Mouse (Mus musculus): ENCODE measurements around the gene B3galnt1. TPM values are rescaled to one million over a fixed set of nuclear protein-coding genes. Genes with fewer than 3 reads are reported as not detected.

B3galnt1 gene
- polyA plus RNA-seq, 1 experiment from 2014 or later: 127 TPM

DNA sequence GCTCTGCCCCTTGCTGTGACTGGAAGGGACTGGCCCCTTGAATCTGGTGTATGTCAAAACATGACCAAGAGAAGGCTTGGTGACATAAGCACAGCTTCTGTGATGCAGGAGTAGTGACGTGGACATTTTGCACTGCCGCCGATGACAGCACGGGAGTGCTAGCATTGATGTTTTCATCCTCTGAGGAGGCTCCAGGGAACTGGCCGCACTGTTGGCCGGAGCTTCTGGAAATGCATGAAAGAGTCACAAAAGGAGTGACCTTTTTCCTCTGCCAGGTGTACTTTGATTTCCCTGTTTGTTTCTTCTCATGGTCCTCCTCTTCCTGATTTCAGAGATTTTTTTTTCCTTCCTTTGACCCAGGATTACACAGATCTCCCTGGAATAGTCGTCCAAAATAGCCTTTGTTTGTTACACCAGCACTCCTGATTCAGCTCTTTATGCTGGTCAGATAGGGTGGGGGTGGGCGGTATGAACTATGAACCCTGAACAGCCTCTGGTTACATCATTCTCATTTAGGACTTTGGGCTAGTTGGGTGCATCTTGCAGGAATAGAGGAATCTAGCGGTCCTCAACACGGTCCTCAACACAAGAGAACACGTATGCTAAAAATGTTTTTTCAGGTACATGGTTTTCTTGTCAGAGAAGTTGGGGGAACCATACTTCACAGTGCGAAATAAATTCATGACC lies 42.5 kb downstream of the B3galnt1 start:
- WGBS: 74% methylated on average over 12 of the region's 12 CpGs
- ATAC-seq: no peak
- Histone ChIP-seq H3K9me3 (ENCODE audit: control insufficient read depth, low read length) (no peaks in the 10 kb centered on the region), H3K4me3 (ENCODE audit: low read length) (no peak overlapping the region), H3K36me3 (ENCODE audit: control insufficient read depth, insufficient read depth, low read length) (no peaks in the 10 kb centered on the region), H3K4me1 (ENCODE audit: control insufficient read depth, insufficient read depth, low read depth, low read length) (no peaks in the 10 kb centered on the region), H3K27ac (ENCODE audit: low read depth, low read length) (no peak overlapping the region), H3K27me3 (replicated peaks; ENCODE audit: control insufficient read depth, insufficient read depth, low read length) (no peaks in the 10 kb centered on the region), H3K4me2 (ENCODE audit: low read length) (no peak overlapping the region), H3K9ac (ENCODE audit: low read depth, low read length) (no peak overlapping the region)

GRCm38 (mm10) chr3:69555511-69555910 lies 43.2 kb downstream of the B3galnt1 start:
- 73% methylated on average over 6 of the region's 6 CpGs for WGBS
- ATAC-seq: 0 out of 2 replicates have a peak, but pooled peaks have one; percentile 38

GRCm38 (mm10) chr3:69549602-69550001 lies 49.2 kb downstream of the B3galnt1 start:
- 65% methylated on average over 4 of the region's 4 CpGs for WGBS
- H3K36me3 ChIP-seq (ENCODE audit: control insufficient read depth, insufficient read depth, low read length): no peaks in the 10 kb centered on the region
- no peaks in the 10 kb centered on the region for H3K9me3 ChIP-seq (ENCODE audit: control insufficient read depth, low read length)
- H3K4me2 ChIP-seq (ENCODE audit: low read length): no peak overlapping the region
- H3K4me3 ChIP-seq (ENCODE audit: low read length): no peak overlapping the region
- H3K4me1 ChIP-seq (ENCODE audit: control insufficient read depth, insufficient read depth, low read depth, low read length): peaks cover 4% of the 10 kb centered on the region; the same call in 1 of the 2 replicates
- no peaks in the 10 kb centered on the region for H3K27me3 ChIP-seq (replicated peaks; ENCODE audit: control insufficient read depth, insufficient read depth, low read length)
- H3K9ac ChIP-seq (ENCODE audit: low read depth, low read length): no peak overlapping the region
- ATAC-seq: no peak
- no peak overlapping the region for H3K27ac ChIP-seq (ENCODE audit: low read depth, low read length)

More at GRCm38 (mm10) chr3:69555511-69555910, 43.2 kb downstream of the B3galnt1 start:
- Histone ChIP-seq H3K36me3 (ENCODE audit: control insufficient read depth, insufficient read depth, low read length) (no peaks in the 10 kb centered on the region), H3K4me1 (ENCODE audit: control insufficient read depth, insufficient read depth, low read depth, low read length) (no peaks in the 10 kb centered on the region), H3K9ac (ENCODE audit: low read depth, low read length) (no peak overlapping the region), H3K4me2 (ENCODE audit: low read length) (no peak overlapping the region), H3K4me3 (ENCODE audit: low read length) (no peak overlapping the region), H3K27me3 (replicated peaks; ENCODE audit: control insufficient read depth, insufficient read depth, low read length) (no peaks in the 10 kb centered on the region), H3K9me3 (ENCODE audit: control insufficient read depth, low read length) (no peaks in the 10 kb centered on the region), H3K27ac (ENCODE audit: low read depth, low read length) (no peak overlapping the region)

DNA sequence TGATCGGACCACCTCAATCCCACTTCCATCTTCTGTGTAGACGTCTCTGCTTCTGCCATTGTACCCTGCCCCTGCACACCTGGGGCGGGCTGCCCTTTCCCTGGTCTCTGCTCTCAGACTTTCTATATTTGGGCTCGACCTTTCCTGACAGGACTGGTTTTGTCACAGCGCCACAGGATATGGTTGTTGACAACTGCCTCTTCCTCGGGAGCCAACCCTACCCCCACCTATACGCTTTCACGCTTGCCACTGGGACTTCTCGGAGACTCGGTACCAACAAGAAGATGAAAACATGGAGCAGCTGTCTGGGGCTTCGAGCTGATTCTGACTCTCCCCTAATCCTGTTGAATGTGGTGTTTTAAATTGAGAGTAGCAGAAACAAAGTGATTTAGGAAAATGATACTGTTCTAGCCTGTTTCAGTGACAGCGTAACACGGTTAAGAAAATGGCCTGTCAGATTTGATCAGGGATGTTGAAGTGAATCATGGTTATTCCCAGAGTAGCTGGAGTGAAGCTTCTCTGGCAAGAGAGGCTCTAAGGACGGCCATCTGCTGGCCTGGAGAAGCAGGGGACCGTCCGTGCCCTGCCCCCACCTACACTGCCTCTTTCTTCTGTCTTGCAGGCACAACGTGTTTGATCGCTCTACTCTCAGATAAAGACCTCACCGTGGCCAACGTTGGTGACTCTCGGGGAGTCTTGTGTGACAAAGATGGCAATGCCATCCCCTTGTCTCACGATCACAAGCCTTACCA lies 49.9 kb downstream of the B3galnt1 start:
- no peak overlapping the region for H3K4me2 ChIP-seq (ENCODE audit: low read length)
- H3K9ac ChIP-seq (ENCODE audit: low read depth, low read length): no peak overlapping the region
- no peaks in the 10 kb centered on the region for H3K36me3 ChIP-seq (ENCODE audit: control insufficient read depth, insufficient read depth, low read length)
- H3K4me1 ChIP-seq (ENCODE audit: control insufficient read depth, insufficient read depth, low read depth, low read length): peaks cover 4% of the 10 kb centered on the region; the same call in 1 of the 2 replicates
- H3K27ac ChIP-seq (ENCODE audit: low read depth, low read length): no peak overlapping the region
- no peak overlapping the region for H3K4me3 ChIP-seq (ENCODE audit: low read length)
- H3K9me3 ChIP-seq (ENCODE audit: control insufficient read depth, low read length): no peaks in the 10 kb centered on the region
- H3K27me3 ChIP-seq (replicated peaks; ENCODE audit: control insufficient read depth, insufficient read depth, low read length): no peaks in the 10 kb centered on the region
- peak; percentile 63 for ATAC-seq
- WGBS: 77% methylated on average over 22 of the region's 22 CpGs

DNA sequence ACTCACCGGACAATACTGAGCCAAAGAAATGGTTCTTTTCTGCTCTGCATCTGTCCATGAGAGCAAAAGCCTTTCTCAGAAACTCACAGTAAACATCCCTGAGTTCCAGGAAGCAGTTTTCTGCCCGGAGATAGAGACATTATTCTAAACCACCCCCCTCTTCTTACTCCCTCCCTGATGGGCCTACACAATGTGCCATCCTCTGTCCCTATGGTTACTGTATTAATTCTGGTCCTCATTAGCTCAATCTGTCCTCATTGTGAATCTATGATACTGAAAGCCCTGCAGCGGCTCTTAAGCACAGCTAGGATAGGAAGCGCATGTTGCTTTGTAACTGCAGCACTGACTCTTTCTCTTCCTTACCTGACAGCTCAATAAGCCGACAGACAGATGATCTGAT lies 53.7 kb downstream of the B3galnt1 start:
- H3K4me2 ChIP-seq (ENCODE audit: low read length): no peak overlapping the region
- no peak overlapping the region for H3K27ac ChIP-seq (ENCODE audit: low read depth, low read length)
- no peak overlapping the region for H3K4me3 ChIP-seq (ENCODE audit: low read length)
- H3K27me3 ChIP-seq (replicated peaks; ENCODE audit: control insufficient read depth, insufficient read depth, low read length): no peaks in the 10 kb centered on the region
- whole genome bisulfite sequencing: 44% methylated on average over 5 of the region's 5 CpGs
- no peaks in the 10 kb centered on the region for H3K36me3 ChIP-seq (ENCODE audit: control insufficient read depth, insufficient read depth, low read length)
- peaks cover 7% of the 10 kb centered on the region for H3K4me1 ChIP-seq (ENCODE audit: control insufficient read depth, insufficient read depth, low read depth, low read length)
- no peaks in the 10 kb centered on the region for H3K9me3 ChIP-seq (ENCODE audit: control insufficient read depth, low read length)
- no peak overlapping the region; the same call in 1 of the 2 replicates for H3K9ac ChIP-seq (ENCODE audit: low read depth, low read length)
- ATAC-seq: 0 out of 2 replicates have a peak, but pooled peaks have one; percentile 27

DNA sequence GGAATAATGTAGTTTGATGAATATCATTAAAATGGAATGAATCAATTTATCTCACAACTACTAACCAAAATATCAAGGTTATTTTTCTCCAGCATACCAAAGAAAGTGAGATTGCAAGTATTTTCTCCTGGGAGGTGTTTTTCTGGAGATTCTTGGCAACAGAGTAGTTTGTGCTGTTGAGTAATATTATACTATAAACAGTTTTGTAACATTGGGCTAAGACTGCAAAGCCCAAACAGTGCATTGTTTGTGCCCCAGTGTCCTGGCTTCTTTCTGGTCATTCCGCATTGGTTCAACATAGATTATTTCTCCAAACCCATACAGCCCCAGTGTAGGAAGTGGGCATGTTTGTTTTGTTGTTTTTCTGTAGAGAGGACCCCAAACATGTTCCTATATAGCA lies 55.0 kb downstream of the B3galnt1 start:
- Histone ChIP-seq H3K9ac (ENCODE audit: low read depth, low read length) (no peak overlapping the region), H3K4me2 (ENCODE audit: low read length) (no peak overlapping the region), H3K9me3 (ENCODE audit: control insufficient read depth, low read length) (no peaks in the 10 kb centered on the region), H3K27me3 (replicated peaks; ENCODE audit: control insufficient read depth, insufficient read depth, low read length) (no peaks in the 10 kb centered on the region), H3K4me1 (ENCODE audit: control insufficient read depth, insufficient read depth, low read depth, low read length) (peaks cover 7% of the 10 kb centered on the region), H3K4me3 (ENCODE audit: low read length) (no peak overlapping the region), H3K27ac (ENCODE audit: low read depth, low read length) (no peak overlapping the region), H3K36me3 (ENCODE audit: control insufficient read depth, insufficient read depth, low read length) (no peaks in the 10 kb centered on the region)
- no peak for ATAC-seq
- 89% methylated on average over 1 of the region's 1 CpGs for WGBS

DNA sequence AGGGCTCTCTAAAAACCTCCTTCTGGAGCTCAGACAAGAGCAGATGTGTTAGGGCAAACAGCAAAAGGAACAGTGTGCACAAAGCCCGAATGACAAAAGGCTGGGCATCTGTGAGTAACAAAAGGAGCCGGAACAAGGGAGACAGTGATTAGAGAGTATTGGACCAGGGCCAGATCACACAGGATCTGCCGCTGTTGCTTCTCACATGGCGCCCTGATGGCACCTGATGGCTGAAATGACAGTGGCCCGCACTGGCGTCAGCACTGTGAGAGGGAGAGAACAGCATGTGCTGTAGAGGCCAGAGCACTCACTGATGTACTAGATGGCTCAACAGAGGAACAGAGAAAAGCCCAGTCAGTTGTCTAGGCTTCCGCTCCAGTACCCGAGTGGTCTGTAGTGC lies 55.8 kb downstream of the B3galnt1 start:
- peak; percentile 70 for ATAC-seq
- no peak overlapping the region for H3K4me2 ChIP-seq (ENCODE audit: low read length)
- no peak overlapping the region for H3K4me3 ChIP-seq (ENCODE audit: low read length)
- 43% methylated on average over 8 of the region's 8 CpGs for WGBS
- H3K27ac ChIP-seq (ENCODE audit: low read depth, low read length): no peak overlapping the region
- no peaks in the 10 kb centered on the region for H3K27me3 ChIP-seq (replicated peaks; ENCODE audit: control insufficient read depth, insufficient read depth, low read length)
- peaks cover 7% of the 10 kb centered on the region for H3K4me1 ChIP-seq (ENCODE audit: control insufficient read depth, insufficient read depth, low read depth, low read length)
- H3K9ac ChIP-seq (ENCODE audit: low read depth, low read length): no peak overlapping the region
- no peaks in the 10 kb centered on the region for H3K9me3 ChIP-seq (ENCODE audit: control insufficient read depth, low read length)
- H3K36me3 ChIP-seq (ENCODE audit: control insufficient read depth, insufficient read depth, low read length): no peaks in the 10 kb centered on the region

DNA sequence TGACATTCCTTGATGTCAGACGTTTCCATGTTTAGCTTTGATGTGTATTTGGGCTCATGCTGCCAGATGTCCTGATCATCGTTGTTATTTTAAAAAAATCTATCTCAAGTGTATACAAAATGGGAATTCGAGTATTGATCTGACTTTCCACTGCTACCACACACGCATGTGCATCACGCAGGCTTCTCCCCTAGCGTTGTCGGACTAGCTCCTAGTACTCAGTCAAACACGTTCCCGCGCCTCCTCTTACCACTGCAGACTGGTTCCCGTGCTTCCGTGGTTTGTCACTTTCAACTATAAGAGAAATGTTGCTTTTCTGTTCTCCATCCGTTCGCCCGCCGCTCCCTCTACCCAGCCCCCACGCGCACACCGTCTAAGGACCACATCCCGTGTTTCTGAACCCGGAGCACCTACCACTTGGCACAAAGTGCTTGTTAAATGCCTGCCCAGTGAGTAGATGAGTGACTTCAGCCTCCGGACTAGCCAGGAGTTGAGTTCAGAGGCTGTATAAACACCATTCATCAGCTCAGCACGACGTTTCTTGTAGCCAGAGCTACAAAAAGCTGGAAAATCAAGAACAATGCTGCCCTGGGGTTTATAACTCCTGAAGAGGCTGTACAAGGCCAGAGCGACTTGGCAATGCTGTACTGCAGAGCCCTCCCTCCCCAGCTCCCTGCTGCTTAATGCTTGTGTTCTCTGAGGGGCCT lies 62.7 kb downstream of the B3galnt1 start:
- Histone ChIP-seq H3K4me3 (ENCODE audit: low read length) (no peak overlapping the region), H3K4me2 (ENCODE audit: low read length) (peak overlapping the region; percentile 40), H3K4me1 (ENCODE audit: control insufficient read depth, insufficient read depth, low read depth, low read length) (peaks cover 17% of the 10 kb centered on the region; the same call in 1 of the 2 replicates), H3K36me3 (ENCODE audit: control insufficient read depth, insufficient read depth, low read length) (no peaks in the 10 kb centered on the region), H3K27ac (ENCODE audit: low read depth, low read length) (peak overlapping the region; percentile 45; the same call in 1 of the 2 replicates), H3K9ac (ENCODE audit: low read depth, low read length) (0 out of 2 replicates have a peak overlapping the region, but pooled peaks have one; percentile 9), H3K27me3 (replicated peaks; ENCODE audit: control insufficient read depth, insufficient read depth, low read length) (no peaks in the 10 kb centered on the region), H3K9me3 (ENCODE audit: control insufficient read depth, low read length) (no peaks in the 10 kb centered on the region)
- peak; percentile 76 for ATAC-seq
- 23% methylated on average over 25 of the region's 25 CpGs for WGBS

DNA sequence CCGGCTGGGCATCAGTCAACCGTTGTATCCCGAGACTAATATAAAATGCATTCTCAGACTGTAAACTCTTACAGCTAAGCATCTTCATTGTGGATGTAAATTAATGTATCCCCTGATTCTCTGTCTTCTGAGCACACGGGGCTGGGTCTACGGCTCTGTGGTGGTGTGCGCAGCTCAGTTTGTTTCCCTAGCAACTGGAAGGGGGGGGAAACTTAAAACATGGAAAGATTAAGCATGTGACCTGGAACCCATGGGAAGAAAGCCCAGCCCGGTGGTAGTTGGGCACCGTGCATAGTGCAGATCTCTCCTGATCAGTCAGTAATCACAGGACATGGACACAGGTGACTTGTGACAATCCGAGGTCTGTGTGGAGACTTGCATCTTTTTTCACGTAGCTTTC lies 63.3 kb downstream of the B3galnt1 start:
- peak; percentile 25; the same call in 1 of the 2 replicates for ATAC-seq
- H3K27ac ChIP-seq (ENCODE audit: low read depth, low read length): no peak overlapping the region
- 30% methylated on average over 10 of the region's 10 CpGs for WGBS
- H3K9ac ChIP-seq (ENCODE audit: low read depth, low read length): no peak overlapping the region
- no peaks in the 10 kb centered on the region for H3K9me3 ChIP-seq (ENCODE audit: control insufficient read depth, low read length)
- no peaks in the 10 kb centered on the region for H3K36me3 ChIP-seq (ENCODE audit: control insufficient read depth, insufficient read depth, low read length)
- H3K27me3 ChIP-seq (replicated peaks; ENCODE audit: control insufficient read depth, insufficient read depth, low read length): no peaks in the 10 kb centered on the region
- H3K4me2 ChIP-seq (ENCODE audit: low read length): no peak overlapping the region
- H3K4me1 ChIP-seq (ENCODE audit: control insufficient read depth, insufficient read depth, low read depth, low read length): peaks cover 17% of the 10 kb centered on the region; the same call in 1 of the 2 replicates
- H3K4me3 ChIP-seq (ENCODE audit: low read length): no peak overlapping the region

Data from hindbrain, embryonic 16.5 days (tissue).